Mouse (Mus musculus): ENCODE measurements at regions not wholly inside any gene's neighbourhood (a gene's known extent, or its start where the extent isn't known, plus 50 kb on each side); places are given as distances from the start of the nearest gene placed in this dataset.

- no peak for DNase-seq (ENCODE audit: low spot score in 2 of 2)
These were observed 148.9 kb downstream of the Bcl11a start for GRCm38 (mm10) chr11:24226755-24227154.

GRCm38 (mm10) chr11:24233376-24233775 lies 155.5 kb downstream of the Bcl11a start:
- no peak for DNase-seq (ENCODE audit: low spot score in 2 of 2)

GRCm38 (mm10) chr11:24233821-24234220 lies 156.0 kb downstream of the Bcl11a start:
- no peak for DNase-seq (ENCODE audit: low spot score in 2 of 2)

GRCm38 (mm10) chr11:24234422-24234821 lies 156.6 kb downstream of the Bcl11a start:
- DNase-seq (ENCODE audit: low spot score in 2 of 2): no peak

GRCm38 (mm10) chr11:24235326-24235725 lies 157.5 kb downstream of the Bcl11a start:
- no peak for DNase-seq (ENCODE audit: low spot score in 2 of 2)

- DNase-seq (ENCODE audit: low spot score in 2 of 2): no peak
These were observed 161.8 kb downstream of the Bcl11a start for GRCm38 (mm10) chr11:24239631-24240030.

- no peak for DNase-seq (ENCODE audit: low spot score in 2 of 2)
These were observed 164.2 kb downstream of the Bcl11a start for GRCm38 (mm10) chr11:24242096-24242495.

- DNase-seq (ENCODE audit: low spot score in 2 of 2): no peak
These were observed 165.0 kb downstream of the Bcl11a start for GRCm38 (mm10) chr11:24242888-24243287.

- no peak for DNase-seq (ENCODE audit: low spot score in 2 of 2)
These were observed 167.5 kb downstream of the Bcl11a start for GRCm38 (mm10) chr11:24245390-24245789.

- no peak for DNase-seq (ENCODE audit: low spot score in 2 of 2)
These were observed 168.5 kb downstream of the Bcl11a start for GRCm38 (mm10) chr11:24246314-24246713.

- DNase-seq (ENCODE audit: low spot score in 2 of 2): no peak
These were observed 169.4 kb downstream of the Bcl11a start for GRCm38 (mm10) chr11:24247285-24247684.

- DNase-seq (ENCODE audit: low spot score in 2 of 2): no peak
These were observed 173.7 kb downstream of the Bcl11a start for GRCm38 (mm10) chr11:24251516-24251915.

GRCm38 (mm10) chr11:24255201-24256060 lies 177.6 kb downstream of the Bcl11a start:
- no peak for DNase-seq (ENCODE audit: low spot score in 2 of 2)

- DNase-seq (ENCODE audit: low spot score in 2 of 2): no peak
These were observed 179.9 kb downstream of the Bcl11a start for GRCm38 (mm10) chr11:24257741-24258140.

GRCm38 (mm10) chr11:24258340-24258739 lies 180.5 kb downstream of the Bcl11a start:
- no peak for DNase-seq (ENCODE audit: low spot score in 2 of 2)

GRCm38 (mm10) chr11:24259668-24260067 lies 181.8 kb downstream of the Bcl11a start:
- DNase-seq (ENCODE audit: low spot score in 2 of 2): no peak

- no peak for DNase-seq (ENCODE audit: low spot score in 2 of 2)
These were observed 191.2 kb downstream of the Bcl11a start for GRCm38 (mm10) chr11:24269046-24269445.

- DNase-seq (ENCODE audit: low spot score in 2 of 2): no peak
These were observed 203.8 kb downstream of the Bcl11a start for GRCm38 (mm10) chr11:24281628-24282027.

GRCm38 (mm10) chr11:24282556-24282955 lies 204.7 kb downstream of the Bcl11a start:
- no peak for DNase-seq (ENCODE audit: low spot score in 2 of 2)

- peak in 1 of 2 experiments; percentile 47 for DNase-seq (ENCODE audit: low spot score in 2 of 2)
These were observed 208.6 kb downstream of the Bcl11a start for GRCm38 (mm10) chr11:24286129-24287108.

GRCm38 (mm10) chr11:24293209-24293608 lies 215.4 kb downstream of the Bcl11a start:
- DNase-seq (ENCODE audit: low spot score in 2 of 2): no peak

GRCm38 (mm10) chr11:24293860-24294531 lies 216.1 kb downstream of the Bcl11a start:
- no peak for DNase-seq (ENCODE audit: low spot score in 2 of 2)

All from cerebellum, postnatal 4 days (tissue).